Comparison of ENCODE assay signal across 24 mouse cellular contexts in genomic region chr9:87850133-87850532, GRCm38 (mm10).
DNase-seq lines count a peak whose midpoint lies in the region; ATAC-seq and TF ChIP-seq lines count a peak whose summit lies in the region.
"Had no signal": no experiment of that assay in that cellular context is flagged by ENCODE, and none has a peak within 500 bp of the region (broad histone marks: within the 10 kb centered on the region; RNA-seq: fewer than 3 reads in every experiment).

No protein-coding gene starts in this region.

- TF ChIP-seq POLR2A in myocyte (IDR thresholded peaks at IDR 0.05; ENCODE audit: insufficient read length, low read depth) = no peak

- 97% methylated on average over 1 of the region's 1 CpGs for WGBS in kidney, embryonic 15.5 days

- TF ChIP-seq CTCF in C2C12 (IDR thresholded peaks at IDR 0.05; ENCODE audit: control insufficient read depth, insufficient read depth, insufficient read length) = no peak

- no peak overlapping the region for H3K4me2 ChIP-seq in myocyte (ENCODE audit: low read depth)
- H3K4me2 ChIP-seq in kidney, embryonic 15.5 days = no peak overlapping the region
- H3K4me2 ChIP-seq: embryonic facial prominence, embryonic 13.5 days; embryonic facial prominence, embryonic 15.5 days; forebrain, embryonic 12.5 days had no signal

- DNase-seq in 3T3-L1 (ENCODE audit: low read depth, low spot score) (peak; percentile 64), NIH3T3 (ENCODE audit: low read depth) (peak; percentile 66)
- DNase-seq in right cerebral cortex, postnatal 4 days = no peak
- no peak for DNase-seq in thymus, postnatal 14 days
- DNase-seq in embryo, embryonic 11 days = no peak
- DNase-seq: adrenal gland, postnatal 10 days; adrenal gland, postnatal 25 days; B cell, adult 2 months; cerebellum, adult 11 months; cerebellum, adult 18-20 months; cerebellum, adult 8-10 months; cerebellum, adult 9-11 months; cerebellum, postnatal 14 days; cerebellum, postnatal 36 days had no signal

- H3K9ac ChIP-seq in kidney, embryonic 15.5 days = no peak overlapping the region
- H3K9ac ChIP-seq: embryonic facial prominence, embryonic 13.5 days; embryonic facial prominence, embryonic 15.5 days; forebrain, embryonic 12.5 days had no signal

- H3K27me3 ChIP-seq in C2C12 (ENCODE audit: control insufficient read depth, insufficient read depth, insufficient read length) (no peaks in the 10 kb centered on the region), myocyte (ENCODE audit: control insufficient read depth, insufficient read depth, insufficient read length) (no peaks in the 10 kb centered on the region)
- no peaks in the 10 kb centered on the region for H3K27me3 ChIP-seq in kidney, embryonic 15.5 days
- H3K27me3 ChIP-seq: embryonic facial prominence, embryonic 13.5 days; embryonic facial prominence, embryonic 15.5 days; forebrain, embryonic 12.5 days had no signal

- H3K4me1 ChIP-seq in kidney, embryonic 15.5 days = no peaks in the 10 kb centered on the region
- H3K4me1 ChIP-seq: embryonic facial prominence, embryonic 13.5 days; forebrain, embryonic 10.5 days had no signal

- no peak overlapping the region for H3ac ChIP-seq in C2C12 (ENCODE audit: control insufficient read depth, insufficient read length, low read depth)
- no peak overlapping the region for H3ac ChIP-seq in myocyte (ENCODE audit: control insufficient read depth, insufficient read length)

- no peaks in the 10 kb centered on the region for H3K9me3 ChIP-seq in kidney, embryonic 15.5 days (replicated peaks)
- H3K9me3 ChIP-seq: embryonic facial prominence, embryonic 13.5 days; embryonic facial prominence, embryonic 15.5 days; forebrain, embryonic 10.5 days; forebrain, embryonic 12.5 days had no signal

- H3K79me2 ChIP-seq in C2C12 (ENCODE audit: control insufficient read depth, insufficient read depth) = no peaks in the 10 kb centered on the region
- no peaks in the 10 kb centered on the region for H3K79me2 ChIP-seq in myocyte (ENCODE audit: control insufficient read depth, insufficient read depth)

- H3K79me3 ChIP-seq in C2C12 (ENCODE audit: low read depth) = no peaks in the 10 kb centered on the region

- H3K27ac ChIP-seq in kidney, embryonic 15.5 days = no peak overlapping the region
- H3K27ac ChIP-seq: embryonic facial prominence, embryonic 13.5 days; embryonic facial prominence, embryonic 15.5 days; forebrain, embryonic 10.5 days; forebrain, embryonic 12.5 days had no signal

- no peak overlapping the region for H3K4me3 ChIP-seq in C2C12 (ENCODE audit: insufficient read depth, poor library complexity, severe bottlenecking)
- no peak overlapping the region for H3K4me3 ChIP-seq in myocyte
- H3K4me3 ChIP-seq in kidney, embryonic 15.5 days (replicated peaks) = no peak overlapping the region
- H3K4me3 ChIP-seq: embryonic facial prominence, embryonic 13.5 days; embryonic facial prominence, embryonic 15.5 days; erythroblast, embryonic 14.5 days; forebrain, embryonic 10.5 days; forebrain, embryonic 12.5 days had no signal

- ATAC-seq in kidney, embryonic 15.5 days (replicated peaks; ENCODE audit: low FRiP score) = no peak
- ATAC-seq: forebrain, embryonic 14.5 days; forebrain, embryonic 16.5 days had no signal

- H3K36me3 ChIP-seq in C2C12 (ENCODE audit: control insufficient read depth, insufficient read depth) = no peaks in the 10 kb centered on the region
- H3K36me3 ChIP-seq in myocyte (ENCODE audit: control insufficient read depth, insufficient read depth) = no peaks in the 10 kb centered on the region
- no peaks in the 10 kb centered on the region for H3K36me3 ChIP-seq in kidney, embryonic 15.5 days
- H3K36me3 ChIP-seq: embryonic facial prominence, embryonic 13.5 days; embryonic facial prominence, embryonic 15.5 days; forebrain, embryonic 10.5 days; forebrain, embryonic 12.5 days had no signal

TF ChIP-seq in C2C12, 6 proteins besides CTCF, POLR2A, EP300 and RAD21:
- TF ChIP-seq CEBPB (IDR thresholded peaks at IDR 0.05; ENCODE audit: low read depth) (peak; percentile 91), USF1 (IDR thresholded peaks at IDR 0.05; ENCODE audit: low read depth) (no peak), MYOG (IDR thresholded peaks at IDR 0.05; ENCODE audit: control insufficient read depth, extremely low read depth, insufficient read length) (no peak)

TF ChIP-seq in myocyte, 11 proteins besides CTCF, POLR2A, EP300 and RAD21:
- TF ChIP-seq E2F4 (IDR thresholded peaks at IDR 0.05; ENCODE audit: insufficient read depth) (no peak), CEBPB (IDR thresholded peaks at IDR 0.05; ENCODE audit: insufficient read depth, poor library complexity, severe bottlenecking) (peak; percentile 97)

Comparison
In these comparisons a context has a peak if more than half of its experiments do, and no peak if none do; other contexts are left out.
1. DNase-seq: peak in 3T3-L1 (single experiment) and NIH3T3 (single experiment); none in right cerebral cortex, postnatal 4 days (single experiment), thymus, postnatal 14 days (single experiment) and embryo, embryonic 11 days (single experiment).